Mouse (Mus musculus) lung, adult 2 months (tissue): ENCODE results near the gene Rassf1.

Experiments used
- CTCF ChIP-seq: fragments of 200-500 bp; IDR thresholded peaks from 2 replicates; pipeline ENCODE4 v1.5.1; 2011; ENCODE audit warnings: mild to moderate bottlenecking, low read length, control low read depth; ENCODE audit not compliant: insufficient read depth
- POLR2A ChIP-seq: fragments of 200-500 bp; IDR thresholded peaks from 2 replicates; pipeline ENCODE4 v1.6.1; 2011; ENCODE audit warnings: low read depth, mild to moderate bottlenecking, control low read depth, low read length, borderline replicate concordance; ENCODE audit errors: extremely low read depth

DNA sequence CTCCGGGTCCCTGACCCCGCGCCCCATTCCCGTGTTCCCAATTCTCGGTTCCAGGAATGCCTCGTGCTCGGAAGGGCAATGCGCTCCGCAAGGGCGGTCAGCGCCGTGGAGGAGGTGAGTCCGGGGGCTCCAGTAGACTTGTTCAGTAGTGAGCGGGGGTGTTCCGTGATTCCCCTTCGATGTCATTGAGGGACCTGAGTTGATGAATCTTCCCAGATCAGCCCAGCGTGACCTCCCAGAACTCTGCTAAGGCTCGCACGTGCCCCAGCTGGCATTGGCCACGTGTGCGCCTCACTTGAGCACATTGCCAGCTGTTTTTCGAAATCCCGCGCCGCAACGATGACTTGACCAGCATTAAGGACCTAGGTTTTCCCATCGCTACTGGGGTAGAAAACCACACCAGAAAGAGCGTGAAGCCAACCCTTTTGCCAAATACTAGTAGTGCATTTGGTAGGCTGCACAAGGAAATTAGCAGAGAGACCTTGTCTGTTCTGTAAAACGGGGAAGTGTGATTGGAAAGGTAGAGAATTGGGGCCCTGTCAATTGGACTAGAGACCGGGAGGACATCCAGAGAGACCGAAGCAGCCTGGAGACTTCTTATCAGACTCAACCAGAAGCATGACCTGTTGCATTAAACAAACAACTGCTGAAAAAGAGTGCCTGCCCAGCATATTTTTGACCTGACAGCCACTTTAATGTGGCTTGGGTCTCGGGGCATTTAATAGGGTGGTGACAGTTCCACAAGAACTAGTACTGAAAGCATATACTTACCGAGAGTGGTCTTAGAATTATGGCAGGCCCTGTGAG is 36.7 kb downstream of the Rassf1 start:
- TF ChIP-seq POLR2A, result no peak
- TF ChIP-seq CTCF, result no peak
